Mouse (Mus musculus): ENCODE measurements around the gene Samhd1.
A peak's percentile ranks its signal among the peaks of the same experiment; 100 is the strongest.

Gene Samhd1

DNA sequence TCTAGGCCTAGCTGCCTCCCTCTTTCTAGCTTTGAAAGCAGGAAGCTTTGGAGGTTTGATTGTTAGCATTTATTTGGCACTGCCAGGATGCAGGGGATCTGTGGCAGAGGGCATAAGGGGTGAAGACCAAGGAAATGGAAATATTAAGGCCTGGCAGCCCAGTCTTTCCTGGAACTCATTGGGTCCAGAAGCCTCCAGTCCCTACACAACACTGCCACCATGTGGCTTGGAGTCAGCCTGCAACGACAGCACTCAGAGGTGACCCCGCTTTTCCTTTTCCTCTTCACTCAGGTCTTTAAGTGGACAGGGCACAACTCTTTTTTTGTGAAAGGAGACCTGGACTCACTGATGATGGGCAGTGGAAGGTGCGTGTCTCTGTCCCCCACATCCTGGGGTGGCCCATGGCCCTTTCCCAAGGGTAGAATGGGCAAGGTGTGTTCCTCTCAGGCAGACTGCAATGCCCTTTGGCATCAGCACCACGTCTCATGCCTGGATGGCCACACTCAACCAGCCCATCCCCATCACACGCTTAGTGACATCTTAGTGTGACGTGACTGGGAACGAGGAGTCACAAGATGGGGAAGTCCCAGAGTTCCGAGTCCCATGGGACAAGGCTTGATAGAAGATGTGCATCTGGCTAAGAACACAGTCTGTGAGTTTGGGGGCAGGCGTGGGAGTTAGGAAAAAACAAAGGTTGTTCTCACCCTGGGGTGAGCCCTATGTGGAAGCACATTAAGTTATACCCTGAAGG, 39.9 kb downstream of the Samhd1 start:
- DNase-seq (ENCODE audit: low spot score) = peak; percentile 63

- no peak for DNase-seq (ENCODE audit: low spot score)
Observed at GRCm38 (mm10) chr2:157092024-157092423, 43.0 kb downstream of the Samhd1 start.

- no peak for DNase-seq (ENCODE audit: low spot score)
Observed at GRCm38 (mm10) chr2:157087536-157088317, 47.3 kb downstream of the Samhd1 start.

GRCm38 (mm10) chr2:157086796-157087195, 48.3 kb downstream of the Samhd1 start, which contains the start of gene Tldc2:
Gene Tldc2 (plus strand): TSS chr2:157087055.
- DNase-seq (ENCODE audit: low spot score) = no peak

GRCm38 (mm10) chr2:157084831-157085585, 50.1 kb downstream of the Samhd1 start:
- DNase-seq (ENCODE audit: low spot score) = no peak

GRCm38 (mm10) chr2:157081960-157082359, 53.1 kb downstream of the Samhd1 start:
- no peak for DNase-seq (ENCODE audit: low spot score)

- DNase-seq (ENCODE audit: low spot score) = no peak
Observed at GRCm38 (mm10) chr2:157081331-157081730, 53.7 kb downstream of the Samhd1 start.

DNA sequence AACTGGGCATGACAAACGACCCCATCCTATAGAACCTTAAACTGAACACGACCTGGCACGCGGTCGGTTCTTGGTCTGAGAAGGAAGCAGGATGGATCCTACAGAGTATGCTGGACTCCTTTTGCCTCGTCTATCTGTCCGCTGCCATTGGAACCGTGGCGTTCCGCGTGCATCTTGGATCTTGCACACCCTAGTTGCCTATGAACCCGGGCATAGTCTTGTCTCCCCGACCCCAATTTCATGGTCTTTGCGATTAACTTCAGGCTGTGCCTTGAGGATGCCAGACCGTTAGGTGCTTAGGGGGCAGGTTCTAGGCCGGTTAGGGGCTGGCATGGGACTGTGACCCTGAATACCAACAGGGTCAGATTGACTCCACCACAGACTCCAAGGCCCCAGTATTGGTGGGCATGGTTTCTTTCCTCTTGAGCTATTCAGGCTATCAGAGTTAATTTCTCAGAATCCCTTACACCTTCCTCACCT, 55.3 kb downstream of the Samhd1 start:
- DNase-seq (ENCODE audit: low spot score) = no peak

DNA sequence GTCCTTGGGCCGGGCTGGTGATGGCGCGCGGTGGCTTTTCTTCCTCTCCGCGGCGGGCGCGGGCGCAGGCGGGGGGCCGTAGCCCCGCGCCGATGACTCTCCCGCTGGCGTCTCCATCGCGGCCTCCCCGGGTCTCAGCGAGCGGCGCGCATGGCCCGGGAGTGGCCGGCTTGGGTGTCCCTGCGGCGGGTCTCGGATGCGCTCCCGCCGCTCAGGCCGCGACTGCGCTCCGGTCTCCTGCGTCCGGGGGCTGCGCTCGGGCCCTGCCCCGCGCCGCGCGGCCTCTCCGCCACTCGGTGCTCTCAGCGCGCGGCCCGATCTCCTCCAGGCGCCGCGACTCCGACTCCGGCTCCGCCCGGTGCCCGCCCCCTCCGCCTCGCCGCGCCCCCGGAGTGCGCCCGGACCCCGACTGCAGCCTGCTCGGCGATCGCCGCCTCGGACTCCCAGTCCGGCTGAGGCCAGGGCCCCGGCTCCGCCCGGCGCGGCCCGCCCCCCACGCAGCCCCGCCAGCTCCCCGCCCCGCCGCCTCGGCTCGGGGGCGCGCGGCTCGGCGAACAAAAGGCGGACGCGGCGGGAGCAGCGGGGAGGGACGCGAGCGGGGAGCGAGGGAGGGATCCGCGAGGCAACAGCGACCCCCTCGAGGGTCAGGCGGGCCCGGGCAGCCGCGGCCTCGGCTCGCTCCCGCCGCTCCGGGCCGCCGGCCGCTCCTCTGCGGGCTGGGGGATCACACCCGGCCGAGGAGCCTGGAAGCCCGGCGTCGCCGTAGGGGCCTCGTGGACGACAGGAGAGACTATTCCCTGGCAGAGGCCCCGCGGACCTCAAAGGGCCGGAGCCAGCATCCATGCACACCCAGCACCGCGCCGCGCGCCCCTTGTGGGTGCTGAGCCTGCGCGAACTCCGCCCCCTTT, 56.0 kb downstream of the Samhd1 start, which contains the start of gene Soga1:
Soga1 (minus strand) TSS at position 462 of the 908 bp plus-strand sequence.
- peak; percentile 75 for DNase-seq (ENCODE audit: low spot score)

DNA sequence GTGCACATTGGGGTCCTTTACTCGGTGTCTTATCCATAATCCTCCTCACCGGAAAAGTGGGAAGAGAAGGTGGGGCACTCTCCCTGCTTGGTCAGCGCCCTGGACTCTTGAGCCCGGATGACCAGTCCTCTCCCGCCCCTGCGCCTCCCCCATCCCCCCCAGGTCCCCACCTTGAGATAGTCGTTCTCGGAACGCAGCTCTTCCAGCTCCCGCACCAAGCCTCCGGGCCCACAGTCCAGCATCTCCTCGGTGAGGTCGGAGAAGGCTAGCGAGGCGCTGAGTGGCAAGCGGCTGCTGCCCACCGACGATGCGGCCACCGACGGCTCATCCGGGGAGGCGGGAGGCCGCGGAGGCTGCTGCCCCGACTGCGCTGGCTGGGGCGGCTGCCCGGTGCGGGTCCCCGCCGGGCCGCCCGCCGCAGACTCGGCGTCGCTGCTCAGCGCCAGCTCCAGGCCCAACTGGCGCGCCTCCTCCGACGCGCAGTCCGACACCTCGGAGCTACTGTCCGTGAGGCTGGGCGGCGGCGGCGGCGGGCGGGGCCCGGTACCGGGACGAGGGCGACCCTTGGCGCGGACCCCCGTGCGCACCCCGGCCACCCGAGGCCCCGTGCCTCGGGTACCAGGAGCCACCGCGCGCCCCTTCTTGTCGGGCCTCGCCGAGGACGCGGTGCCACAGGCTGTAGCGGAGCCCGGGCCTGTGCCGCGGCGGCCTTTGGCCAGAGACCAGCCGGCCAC, 56.8 kb downstream of the Samhd1 start:
- DNase-seq (ENCODE audit: low spot score) = no peak

DNA sequence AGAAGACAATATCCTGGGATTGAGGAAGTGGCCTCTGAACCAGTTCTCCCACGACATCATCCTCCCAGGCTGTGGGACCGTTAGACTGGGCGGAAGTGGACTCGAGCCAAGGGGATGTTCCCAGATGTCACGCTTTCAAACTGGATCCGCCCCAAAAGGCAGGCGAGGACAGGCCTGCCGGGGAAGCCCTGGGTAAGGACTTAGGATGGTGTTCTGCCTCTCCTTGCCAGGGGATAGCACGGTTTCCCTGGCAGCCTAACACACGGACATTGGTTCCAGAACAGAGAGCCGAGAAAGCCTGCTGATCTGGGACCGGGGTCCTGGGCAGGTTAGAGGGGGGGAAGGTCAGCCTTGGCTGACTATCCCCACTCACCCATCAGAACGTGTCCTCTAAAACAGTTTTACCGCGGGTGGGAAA, 57.4 kb downstream of the Samhd1 start:
- DNase-seq (ENCODE audit: low spot score) = peak; percentile 77

DNA sequence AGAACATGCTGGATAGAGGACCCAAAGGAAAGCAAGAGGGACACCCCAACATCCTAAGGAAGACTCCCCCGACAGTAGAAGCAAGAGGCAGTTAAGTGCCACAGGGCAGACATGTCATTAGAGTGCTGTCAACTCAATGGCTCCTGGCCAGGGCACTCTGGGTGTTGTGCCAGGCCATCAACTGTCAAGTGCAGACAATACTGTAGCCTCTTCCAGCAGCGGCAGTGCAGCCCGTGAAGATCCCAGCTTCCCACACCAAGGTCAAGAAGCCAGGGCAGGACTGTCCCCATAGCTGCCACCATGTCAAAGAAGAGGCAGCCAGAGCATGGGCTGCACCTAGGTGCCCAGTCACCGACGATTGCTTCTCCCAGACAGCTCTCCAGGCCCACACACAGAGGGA, 57.9 kb downstream of the Samhd1 start:
- DNase-seq (ENCODE audit: low spot score) = no peak

GRCm38 (mm10) chr2:157076585-157076984, 58.5 kb downstream of the Samhd1 start:
- DNase-seq (ENCODE audit: low spot score) = no peak

DNA sequence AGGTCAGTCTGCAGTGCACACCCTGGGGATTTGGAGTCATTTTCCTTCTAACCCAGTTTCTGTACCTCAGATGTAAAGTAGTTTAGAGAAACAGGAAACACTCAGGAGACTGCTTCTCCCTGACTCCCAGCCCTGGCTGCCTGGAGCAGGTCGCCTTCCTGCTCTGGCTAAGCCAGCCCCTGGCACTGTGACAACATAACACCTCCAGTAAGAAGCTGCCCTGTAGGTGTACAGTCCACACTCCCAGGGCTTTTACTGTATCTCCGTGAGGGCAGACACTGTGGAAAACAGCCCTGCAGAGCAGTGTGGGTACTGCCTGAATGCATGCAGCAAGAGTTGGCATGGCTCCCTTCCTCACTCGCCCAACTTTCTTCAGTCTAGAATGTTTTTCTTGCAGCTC, 59.4 kb downstream of the Samhd1 start:
- no peak for DNase-seq (ENCODE audit: low spot score)

DNA sequence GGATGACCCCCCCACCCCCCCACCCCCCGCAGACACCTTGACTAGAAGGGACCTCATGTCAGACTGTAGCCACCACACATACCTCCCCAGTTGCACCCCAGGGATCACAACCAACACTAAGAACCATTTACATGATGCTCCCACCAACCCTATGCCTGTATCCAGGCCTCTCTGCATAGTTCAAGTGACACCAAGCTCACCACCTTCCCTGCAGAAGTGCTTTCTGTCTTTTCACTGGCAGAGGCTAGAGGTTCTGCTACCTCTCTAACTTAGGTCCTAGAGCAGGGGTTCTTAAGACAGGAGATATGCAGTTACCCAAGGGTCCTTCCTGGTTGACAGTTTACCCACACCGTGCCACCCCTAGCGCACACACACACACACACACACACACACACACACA, 59.8 kb downstream of the Samhd1 start:
- no peak for DNase-seq (ENCODE audit: low spot score)

DNA sequence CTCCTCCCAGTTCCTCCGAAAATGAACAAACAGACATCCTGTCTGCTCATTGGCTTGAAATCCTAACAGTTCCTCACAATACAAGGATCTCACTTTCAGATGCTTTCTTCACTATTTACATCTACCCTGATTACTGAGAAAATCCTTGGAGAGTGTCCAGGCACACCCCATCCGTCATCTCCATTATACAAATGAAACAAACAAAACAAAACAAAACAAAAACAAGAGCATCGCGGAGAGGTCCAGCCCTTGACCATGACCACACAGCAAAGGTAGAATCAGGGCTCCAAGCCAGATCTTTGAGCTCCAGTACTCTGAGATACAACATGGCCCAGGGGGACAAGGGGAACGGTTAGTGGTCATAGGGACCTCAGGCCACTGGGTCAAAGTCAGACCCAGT, 60.3 kb downstream of the Samhd1 start:
- no peak for DNase-seq (ENCODE audit: low spot score)

DNA sequence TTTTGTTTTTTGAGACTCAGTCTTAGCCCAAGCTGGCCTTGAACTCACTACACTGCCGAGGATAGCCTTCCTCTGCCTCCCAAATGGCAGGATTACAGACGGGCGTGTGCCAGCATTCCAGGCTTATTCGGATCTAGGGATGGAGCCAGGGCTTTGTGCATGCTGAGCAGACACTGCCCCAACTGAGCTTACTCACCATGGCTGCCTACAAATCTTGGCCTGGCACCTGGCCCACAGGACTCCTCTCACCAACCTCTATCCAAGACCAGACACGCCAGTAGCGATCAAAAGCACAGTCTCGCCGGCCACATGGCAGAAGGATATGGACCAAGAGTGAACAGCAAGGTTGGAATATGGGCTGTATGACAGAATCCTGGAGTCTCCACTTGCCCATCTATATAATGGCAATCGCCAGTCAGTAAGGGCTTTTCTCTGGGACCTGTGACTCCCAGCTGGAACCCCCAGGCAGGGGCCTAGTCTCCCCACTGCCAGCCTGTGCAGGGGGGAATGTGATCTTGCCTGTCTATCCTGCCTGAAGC, 60.8 kb downstream of the Samhd1 start:
- DNase-seq (ENCODE audit: low spot score) = peak; percentile 39

- DNase-seq (ENCODE audit: low spot score) = no peak
Observed at GRCm38 (mm10) chr2:157073378-157074052, 61.5 kb downstream of the Samhd1 start.

- DNase-seq (ENCODE audit: low spot score) = no peak
Observed at GRCm38 (mm10) chr2:157072316-157072990, 62.6 kb downstream of the Samhd1 start.
